Comparison of ENCODE assay signal across 14 mouse cellular contexts in the genomic region with DNA sequence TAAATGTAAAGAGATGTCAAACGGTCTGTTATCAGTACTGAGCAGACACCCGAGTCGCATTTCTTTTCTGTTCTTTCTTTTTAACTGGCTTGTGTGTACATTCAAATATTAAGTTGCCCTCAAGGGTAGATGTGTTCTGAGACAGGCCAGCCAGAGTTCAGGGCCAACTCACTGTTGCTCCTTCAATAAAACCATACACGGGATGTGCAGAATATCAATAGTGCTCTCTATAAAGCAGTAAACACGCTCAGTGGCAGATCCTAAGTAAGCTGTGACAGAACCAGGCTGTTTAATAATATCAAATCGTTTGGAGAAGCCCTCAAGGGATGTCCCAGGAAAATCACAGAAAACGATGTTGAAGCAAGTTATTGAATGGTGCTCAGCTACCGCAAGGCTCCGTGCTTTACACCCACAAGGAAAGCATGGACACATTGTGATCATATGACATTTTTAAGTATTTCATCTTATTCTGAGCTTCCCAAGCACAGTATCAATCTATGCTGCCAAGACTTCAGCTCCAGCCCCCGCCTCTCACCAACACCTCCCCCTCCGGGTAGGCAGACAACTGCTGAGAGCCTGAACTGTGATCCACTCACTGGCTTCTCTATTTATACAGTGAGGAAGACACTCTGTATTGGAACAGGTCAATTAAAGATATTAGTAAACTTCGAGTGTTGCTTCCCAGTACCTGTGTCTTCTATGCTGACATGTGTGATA.
DNase-seq lines count a peak whose midpoint lies in the region; ATAC-seq and TF ChIP-seq lines count a peak whose summit lies in the region.
"Had no signal": no experiment of that assay in that cellular context is flagged by ENCODE, and none has a peak within 500 bp of the region (broad histone marks: within the 10 kb centered on the region; RNA-seq: fewer than 3 reads in every experiment).

No protein-coding gene starts in this region.

- H3K4me3 ChIP-seq in midbrain, postnatal 0 days (ENCODE audit: low read depth, low read length) = no peak overlapping the region
- H3K4me3 ChIP-seq: heart, embryonic 13.5 days; limb, embryonic 12.5 days; myocyte had no signal

- H3K4me1 ChIP-seq in midbrain, postnatal 0 days (ENCODE audit: insufficient read depth, low read length) = 0 out of 2 replicates have a peak, but pooled peaks cover 6% of the 10 kb centered on the region
- H3K4me1 ChIP-seq: heart, embryonic 13.5 days; limb, embryonic 12.5 days had no signal

- H3K36me3 ChIP-seq in midbrain, postnatal 0 days (ENCODE audit: insufficient read depth, low read length) = no peaks in the 10 kb centered on the region
- H3K36me3 ChIP-seq: heart, embryonic 13.5 days; limb, embryonic 12.5 days had no signal

- DNase-seq in layer of hippocampus, adult 11-12 months (ENCODE audit: low spot score) = peak; percentile 64
- DNase-seq in layer of hippocampus, postnatal 10 days (ENCODE audit: low spot score in 2 of 2) = no peak
- peak; percentile 82 to 84 for DNase-seq in frontal cortex, adult 2 months (ENCODE audit: extremely low spot score in 1 of 2, low spot score in 1 of 2)
- peak; percentile 18 to 63 for DNase-seq in layer of hippocampus, postnatal 14 days (ENCODE audit: low spot score in 2 of 2)
- DNase-seq in midbrain, postnatal 0 days (ENCODE audit: low spot score) = peak; percentile 18
- DNase-seq in heart, postnatal 10 days = no peak
- DNase-seq in MN1 (ENCODE audit: low spot score) = no peak
- DNase-seq: kidney, adult 8-10 months; lung, postnatal 10 days; thymus, adult 18-20 months had no signal

- H3K4me2 ChIP-seq in midbrain, postnatal 0 days (ENCODE audit: low read depth, low read length, poor library complexity, severe bottlenecking) = no peak overlapping the region
- H3K4me2 ChIP-seq: heart, embryonic 13.5 days; limb, embryonic 12.5 days had no signal

- intact Hi-C loops in heart, postnatal 10 days (cut with DNase I) = no loop called here

- no peak overlapping the region for H3K27ac ChIP-seq in midbrain, postnatal 0 days (ENCODE audit: low read depth, low read length)
- H3K27ac ChIP-seq: heart, embryonic 13.5 days; limb, embryonic 12.5 days had no signal

- 45% methylated on average over 12 of the region's 12 CpGs for WGBS in midbrain, postnatal 0 days

- H3K9ac ChIP-seq in midbrain, postnatal 0 days (replicated peaks; ENCODE audit: low read length, poor library complexity, severe bottlenecking) = no peak overlapping the region
- H3K9ac ChIP-seq: heart, embryonic 13.5 days; limb, embryonic 12.5 days had no signal

- no peaks in the 10 kb centered on the region for H3K27me3 ChIP-seq in midbrain, postnatal 0 days (ENCODE audit: insufficient read depth, low read length)
- H3K27me3 ChIP-seq: heart, embryonic 13.5 days; limb, embryonic 12.5 days had no signal

- no peak for TF ChIP-seq CTCF in midbrain, postnatal 0 days (IDR thresholded peaks at IDR 0.05)

- ATAC-seq in midbrain, postnatal 0 days (ENCODE audit: low FRiP score) = peak; percentile 47; the same call in 1 of the 2 replicates
- no peak for ATAC-seq in CD4-positive, CD25-positive, alpha-beta regulatory T cell, adult 4 months

- H3K9me3 ChIP-seq in midbrain, postnatal 0 days (ENCODE audit: low read length) = no peaks in the 10 kb centered on the region
- H3K9me3 ChIP-seq: heart, embryonic 13.5 days; limb, embryonic 12.5 days had no signal

Comparison
In these comparisons a context has a peak if more than half of its experiments do, and no peak if none do; other contexts are left out.
1. DNase-seq: peak in layer of hippocampus, adult 11-12 months (single experiment), frontal cortex, adult 2 months (2 of 2), layer of hippocampus, postnatal 14 days (2 of 2) and midbrain, postnatal 0 days (single experiment); none in layer of hippocampus, postnatal 10 days (0 of 2), heart, postnatal 10 days (0 of 2) and MN1 (single experiment).